Mouse (Mus musculus) liver, embryonic 13.5 days (tissue): Measurements from ENCODE around the gene Slc9a1. TPM values are rescaled to one million over a fixed set of nuclear protein-coding genes. Genes with fewer than 3 reads are reported as not detected.

Experiments
- ATAC-seq: fragments of 200-750 bp; cut with Nextera tagmentation; 2 replicates; pipeline ENCODE4 v1.8.0; 2017; ENCODE audit warnings: low read depth, mild to moderate bottlenecking, moderate number of reproducible peaks, moderate library complexity
- DNase-seq: peaks from one replicate; pipeline ENCODE4 v3.0.0; 2022
- H3K27ac ChIP-seq: fragments of 300-500 bp; sonication (generic); 2 replicates; pipeline ENCODE4 v1.5.1; 2015; ENCODE audit warnings: moderate library complexity, mild to moderate bottlenecking, inconsistent platforms
- H3K27me3 ChIP-seq: fragments of 300-500 bp; sonication (generic); 2 replicates; pipeline ENCODE4 v1.6.1; 2015; ENCODE audit warnings: mild to moderate bottlenecking, inconsistent platforms
- H3K36me3 ChIP-seq: fragments of 300-500 bp; sonication (generic); 2 replicates; pipeline ENCODE4 v1.6.1; 2015; ENCODE audit warnings: mild to moderate bottlenecking, inconsistent platforms
- H3K4me1 ChIP-seq: fragments of 300-500 bp; sonication (generic); replicated peaks from 2 replicates; pipeline ENCODE4 v1.6.1; 2015; ENCODE audit warnings: inconsistent platforms
- H3K4me2 ChIP-seq: fragments of 300-500 bp; sonication (generic); 2 replicates; pipeline ENCODE4 v1.6.1; 2015; ENCODE audit warnings: inconsistent platforms, mild to moderate bottlenecking, moderate library complexity
- H3K4me3 ChIP-seq: fragments of 300-500 bp; sonication (generic); replicated peaks from 2 replicates; pipeline ENCODE4 v1.5.1; 2015; ENCODE audit warnings: mild to moderate bottlenecking, inconsistent platforms
- H3K9ac ChIP-seq: fragments of 300-500 bp; sonication (generic); 2 replicates; pipeline ENCODE4 v1.6.1; 2015; ENCODE audit warnings: mild to moderate bottlenecking, inconsistent platforms
- H3K9me3 ChIP-seq: fragments of 300-500 bp; sonication (generic); replicated peaks from 2 replicates; pipeline ENCODE4 v1.6.1; 2016; ENCODE audit warnings: inconsistent platforms
- WGBS: fragments of 180-500 bp; shearing (Covaris S2); methylation state at CpG from one replicate; pipeline ENCODE4 v1.1.7; 2015; ENCODE audit not compliant: insufficient replicate concordance; 5-methylcytosine and 5-hydroxymethylcytosine counted together
- polyA plus RNA-seq: library from polyadenylated mRNA; unstranded; fragments of >200 nt; fragmentation: Nextera tagmentation; extraction: Ambion mirVana; gene quantifications from 2 replicates; pipeline ENCODE4 v1.2.1, GENCODE M21; 2015

The Slc9a1 gene
- polyA plus RNA-seq, 1 experiment from 2014 or later: 2.7 TPM

DNA sequence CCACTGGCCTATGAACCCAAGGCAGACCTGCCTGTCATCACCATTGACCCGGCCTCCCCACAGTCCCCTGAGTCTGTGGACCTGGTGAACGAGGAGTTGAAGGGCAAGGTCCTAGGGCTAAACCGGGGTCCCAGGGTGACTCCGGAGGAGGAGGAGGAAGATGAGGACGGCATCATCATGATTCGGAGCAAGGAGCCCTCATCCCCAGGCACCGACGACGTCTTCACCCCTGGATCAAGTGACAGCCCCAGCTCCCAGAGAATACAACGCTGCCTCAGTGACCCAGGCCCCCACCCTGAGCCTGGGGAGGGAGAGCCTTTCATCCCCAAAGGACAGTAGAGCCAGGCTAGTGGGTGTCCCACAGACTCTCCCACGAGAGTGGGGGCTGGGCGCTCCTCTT, 52.5 kb downstream of the Slc9a1 start:
- peaks cover 51% of the 10 kb centered on the region for H3K36me3 ChIP-seq
- H3K4me2 ChIP-seq: no peak overlapping the region
- DNase-seq (no peak), ATAC-seq (no peak)
- no peak overlapping the region for H3K9ac ChIP-seq
- H3K27ac ChIP-seq: no peak overlapping the region
- 81% methylated on average over 12 of the region's 12 CpGs for WGBS
- H3K4me1 ChIP-seq: peaks cover 18% of the 10 kb centered on the region
- no peaks in the 10 kb centered on the region for H3K9me3 ChIP-seq
- no peak overlapping the region for H3K4me3 ChIP-seq
- no peaks in the 10 kb centered on the region for H3K27me3 ChIP-seq

DNA sequence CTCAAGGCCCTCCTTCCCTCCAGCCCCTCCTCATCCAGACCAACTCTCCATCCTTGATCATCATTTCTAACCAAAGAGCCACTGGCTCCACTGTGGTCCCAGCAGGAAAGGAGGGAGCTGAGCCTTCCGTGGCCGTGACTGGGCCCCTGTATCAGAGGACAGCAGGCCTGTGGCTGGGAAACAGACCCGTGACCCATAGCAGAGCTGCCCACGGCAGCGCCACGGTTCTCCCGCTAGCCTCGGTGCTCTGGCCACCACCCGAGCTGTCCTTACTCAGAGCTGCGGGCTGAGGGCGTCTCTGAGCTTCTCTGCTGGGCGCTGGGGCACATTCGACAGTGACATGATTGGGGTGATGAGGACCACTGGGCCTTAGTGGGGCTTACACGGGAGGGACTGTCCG, 53.1 kb downstream of the Slc9a1 start:
- ATAC-seq (no peak), DNase-seq (no peak)
- no peak overlapping the region for H3K27ac ChIP-seq
- peaks cover 18% of the 10 kb centered on the region for H3K4me1 ChIP-seq
- 73% methylated on average over 15 of the region's 15 CpGs for WGBS
- H3K9ac ChIP-seq: no peak overlapping the region
- no peaks in the 10 kb centered on the region for H3K27me3 ChIP-seq
- H3K36me3 ChIP-seq: peaks cover 45% of the 10 kb centered on the region
- H3K4me3 ChIP-seq: no peak overlapping the region
- H3K9me3 ChIP-seq: no peaks in the 10 kb centered on the region
- H3K4me2 ChIP-seq: no peak overlapping the region

DNA sequence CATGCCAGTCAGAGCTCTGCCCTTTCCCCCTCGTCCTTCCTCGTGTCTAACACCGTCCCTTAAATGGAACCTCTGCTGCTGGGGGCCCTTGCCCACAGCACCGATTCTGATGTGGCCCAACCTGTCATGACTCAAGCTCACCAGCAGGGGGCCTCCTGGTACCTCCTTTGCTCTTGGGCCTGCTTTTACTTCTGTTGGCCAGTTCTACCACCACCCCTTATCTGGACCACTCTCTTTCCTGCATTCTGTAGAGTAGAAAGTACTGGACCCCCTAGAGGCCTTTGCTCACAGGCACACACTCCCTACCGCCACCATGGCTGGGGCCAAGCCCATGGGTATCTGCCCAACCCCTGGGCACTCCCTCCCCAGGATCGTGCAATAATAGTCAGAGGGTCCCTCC, 53.6 kb downstream of the Slc9a1 start:
- no peak overlapping the region for H3K4me3 ChIP-seq
- no peak overlapping the region for H3K27ac ChIP-seq
- peaks cover 40% of the 10 kb centered on the region for H3K36me3 ChIP-seq
- no peak overlapping the region for H3K9ac ChIP-seq
- ATAC-seq (no peak), DNase-seq (no peak)
- H3K4me1 ChIP-seq: peaks cover 18% of the 10 kb centered on the region
- H3K4me2 ChIP-seq: no peak overlapping the region
- H3K9me3 ChIP-seq: no peaks in the 10 kb centered on the region
- 37% methylated on average over 6 of the region's 6 CpGs for WGBS
- no peaks in the 10 kb centered on the region for H3K27me3 ChIP-seq

DNA sequence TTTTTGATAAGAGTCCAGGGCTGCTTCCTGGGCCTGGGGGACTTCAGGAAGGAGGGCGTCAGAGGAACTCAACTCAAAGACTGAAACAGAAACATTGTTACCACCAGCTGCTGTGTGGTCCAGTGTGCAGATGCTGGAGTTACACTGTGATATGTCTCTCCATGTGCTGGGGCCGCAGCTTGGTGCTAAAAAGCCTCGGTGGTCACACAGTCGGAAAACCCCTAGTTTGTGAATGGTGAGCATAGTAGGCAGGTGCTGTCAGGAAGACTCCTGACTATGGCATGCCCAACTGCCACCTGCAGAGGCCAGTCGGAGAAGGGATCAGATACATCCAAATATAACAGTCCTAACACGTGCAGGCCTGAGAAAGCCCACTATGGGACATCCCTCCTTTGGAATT, 54.2 kb downstream of the Slc9a1 start:
- H3K27me3 ChIP-seq: no peaks in the 10 kb centered on the region
- H3K4me3 ChIP-seq: no peak overlapping the region
- H3K9me3 ChIP-seq: no peaks in the 10 kb centered on the region
- H3K9ac ChIP-seq: no peak overlapping the region
- 69% methylated on average over 6 of the region's 6 CpGs for WGBS
- no peak overlapping the region for H3K27ac ChIP-seq
- H3K4me1 ChIP-seq: peaks cover 18% of the 10 kb centered on the region
- no peak overlapping the region for H3K4me2 ChIP-seq
- peaks cover 34% of the 10 kb centered on the region for H3K36me3 ChIP-seq
- ATAC-seq: no peak
- no peak for DNase-seq

DNA sequence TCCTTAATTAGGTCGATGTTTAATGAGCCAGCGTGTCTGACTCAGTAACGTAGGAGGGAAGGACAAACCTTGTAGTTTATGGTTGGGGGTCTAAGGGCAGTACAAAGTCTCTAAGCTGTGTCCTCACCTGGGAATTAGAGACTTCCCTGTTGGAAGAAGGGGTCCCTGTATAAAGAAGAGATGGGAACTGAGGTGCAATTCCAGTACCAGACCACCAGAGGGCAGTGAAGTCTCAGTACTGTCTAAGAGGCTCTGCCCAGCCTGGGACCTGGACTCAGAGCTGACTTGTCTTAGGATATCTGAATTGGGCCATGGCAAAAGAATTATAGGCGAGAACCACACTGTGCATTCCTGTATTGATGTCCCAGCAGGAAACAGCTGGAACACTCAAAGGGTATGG, 54.6 kb downstream of the Slc9a1 start:
- H3K4me1 ChIP-seq: peaks cover 17% of the 10 kb centered on the region
- peak; percentile 55 for DNase-seq
- no peak overlapping the region for H3K27ac ChIP-seq
- no peak overlapping the region for H3K4me2 ChIP-seq
- H3K27me3 ChIP-seq: no peaks in the 10 kb centered on the region
- no peak overlapping the region for H3K9ac ChIP-seq
- no peak for ATAC-seq
- H3K36me3 ChIP-seq: peaks cover 33% of the 10 kb centered on the region
- 42% methylated on average over 4 of the region's 4 CpGs for WGBS
- H3K9me3 ChIP-seq: no peaks in the 10 kb centered on the region
- H3K4me3 ChIP-seq: no peak overlapping the region

DNA sequence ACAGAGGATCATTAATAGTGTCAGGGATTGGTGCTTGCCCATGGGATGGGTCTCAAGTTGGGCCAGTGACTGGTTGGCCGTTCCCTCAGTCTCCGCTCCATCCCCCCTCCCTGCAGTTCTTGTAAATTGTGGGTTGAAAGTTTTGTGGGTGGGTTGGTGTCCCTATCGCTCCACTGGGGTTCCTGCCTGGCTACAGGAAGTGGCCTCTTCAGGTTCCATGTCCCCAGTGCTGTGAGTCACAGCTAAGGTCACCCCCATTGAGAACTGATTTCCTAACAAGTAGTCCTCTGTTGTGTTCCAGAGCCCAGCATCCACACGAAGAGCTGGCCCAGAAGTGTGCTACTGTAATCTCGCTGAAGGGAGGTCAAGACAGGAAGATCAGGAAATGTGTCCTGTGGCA, 56.6 kb downstream of the Slc9a1 start:
- Histone ChIP-seq H3K9me3 (no peaks in the 10 kb centered on the region), H3K4me1 (peaks cover 9% of the 10 kb centered on the region), H3K4me3 (no peak overlapping the region), H3K9ac (no peak overlapping the region), H3K36me3 (peaks cover 21% of the 10 kb centered on the region), H3K27ac (no peak overlapping the region), H3K4me2 (no peak overlapping the region), H3K27me3 (no peaks in the 10 kb centered on the region)
- no peak for DNase-seq
- ATAC-seq: no peak
- WGBS: 52% methylated on average over 5 of the region's 5 CpGs

DNA sequence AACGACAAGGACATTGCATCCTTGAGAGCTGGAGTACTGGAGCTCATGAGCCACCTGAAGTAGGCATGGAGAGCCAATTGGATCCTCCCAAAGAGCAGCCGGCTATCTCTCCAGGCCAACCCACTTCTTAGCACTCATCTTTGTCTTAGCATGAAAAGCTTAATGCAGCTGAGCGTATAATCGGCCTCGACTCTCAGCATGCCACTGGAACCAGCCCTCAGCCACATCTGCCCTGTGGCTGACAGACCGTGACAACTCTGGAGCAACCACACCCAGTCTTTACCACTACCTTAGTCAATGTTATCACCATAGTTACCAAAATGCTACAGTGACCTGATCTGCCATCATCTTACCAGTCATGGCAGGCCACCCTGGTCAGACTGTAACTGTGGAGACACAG, 62.0 kb downstream of the Slc9a1 start:
- Histone ChIP-seq H3K4me3 (no peak overlapping the region), H3K4me1 (peaks cover 5% of the 10 kb centered on the region), H3K27me3 (no peaks in the 10 kb centered on the region), H3K27ac (no peak overlapping the region), H3K36me3 (no peaks in the 10 kb centered on the region), H3K9ac (no peak overlapping the region), H3K4me2 (no peak overlapping the region), H3K9me3 (no peaks in the 10 kb centered on the region)
- ATAC-seq: no peak
- 63% methylated on average over 6 of the region's 6 CpGs for WGBS
- DNase-seq: no peak

DNA sequence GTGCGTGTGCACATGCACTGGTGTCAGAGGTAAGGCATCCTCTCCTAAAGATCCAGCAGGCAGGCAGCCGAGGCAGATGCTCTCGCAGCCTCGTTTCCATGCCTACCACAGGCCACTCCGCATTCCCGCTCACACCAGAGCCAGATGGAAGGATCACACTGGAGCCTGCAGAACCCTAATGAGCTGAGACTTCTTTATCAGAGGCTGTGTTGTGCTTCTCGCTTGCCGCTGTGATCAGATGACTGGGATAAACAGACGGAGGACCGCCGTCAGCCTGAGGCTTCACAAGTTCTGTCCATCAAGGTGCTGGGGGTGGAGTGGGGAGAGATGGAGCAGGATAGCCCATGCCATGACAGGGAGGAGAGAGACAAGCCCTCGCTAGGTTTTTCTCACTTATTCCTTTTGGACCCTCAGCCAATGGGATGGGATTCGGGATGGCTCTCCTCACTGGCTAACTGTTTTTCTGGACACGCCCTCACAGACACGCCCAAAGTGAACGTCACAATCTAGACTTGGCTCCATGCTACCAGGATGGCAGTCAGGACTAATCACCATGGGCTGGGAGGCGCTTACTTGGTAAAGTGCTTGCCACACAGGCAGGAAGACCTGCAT, 63.2 kb downstream of the Slc9a1 start:
- Histone ChIP-seq H3K4me2 (peak overlapping the region; percentile 15; the same call in 1 of the 2 replicates), H3K9ac (no peak overlapping the region), H3K27ac (no peak overlapping the region), H3K4me3 (no peak overlapping the region), H3K27me3 (no peaks in the 10 kb centered on the region), H3K4me1 (peaks cover 5% of the 10 kb centered on the region), H3K36me3 (no peaks in the 10 kb centered on the region), H3K9me3 (no peaks in the 10 kb centered on the region)
- no peak for ATAC-seq
- DNase-seq: no peak
- 31% methylated on average over 17 of the region's 17 CpGs for WGBS

DNA sequence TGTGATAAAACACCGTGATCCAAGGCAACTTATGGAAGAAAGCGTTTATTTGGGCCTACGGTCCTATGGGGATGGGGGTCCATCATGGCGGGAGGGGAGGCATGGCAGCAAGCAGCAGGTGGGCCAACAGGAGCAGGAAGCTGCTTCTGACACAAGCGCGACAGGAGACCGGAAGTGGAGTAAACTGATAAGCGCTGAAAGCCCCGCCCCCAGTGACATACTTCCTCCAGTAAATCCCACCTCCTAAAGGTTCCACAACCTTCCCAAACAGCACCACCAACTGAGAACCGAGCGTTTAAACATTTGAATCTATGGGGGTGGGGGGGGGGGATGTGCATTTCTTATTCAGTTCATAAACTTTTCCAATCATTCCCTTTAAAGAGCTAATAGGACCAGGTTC, 66.4 kb downstream of the Slc9a1 start:
- Histone ChIP-seq H3K36me3 (no peaks in the 10 kb centered on the region), H3K9ac (no peak overlapping the region), H3K4me2 (no peak overlapping the region), H3K9me3 (no peaks in the 10 kb centered on the region), H3K4me3 (no peak overlapping the region), H3K27me3 (peaks cover 17% of the 10 kb centered on the region), H3K4me1 (peaks cover 14% of the 10 kb centered on the region), H3K27ac (no peak overlapping the region)
- no peak for DNase-seq
- WGBS: 83% methylated on average over 11 of the region's 11 CpGs
- no peak for ATAC-seq

DNA sequence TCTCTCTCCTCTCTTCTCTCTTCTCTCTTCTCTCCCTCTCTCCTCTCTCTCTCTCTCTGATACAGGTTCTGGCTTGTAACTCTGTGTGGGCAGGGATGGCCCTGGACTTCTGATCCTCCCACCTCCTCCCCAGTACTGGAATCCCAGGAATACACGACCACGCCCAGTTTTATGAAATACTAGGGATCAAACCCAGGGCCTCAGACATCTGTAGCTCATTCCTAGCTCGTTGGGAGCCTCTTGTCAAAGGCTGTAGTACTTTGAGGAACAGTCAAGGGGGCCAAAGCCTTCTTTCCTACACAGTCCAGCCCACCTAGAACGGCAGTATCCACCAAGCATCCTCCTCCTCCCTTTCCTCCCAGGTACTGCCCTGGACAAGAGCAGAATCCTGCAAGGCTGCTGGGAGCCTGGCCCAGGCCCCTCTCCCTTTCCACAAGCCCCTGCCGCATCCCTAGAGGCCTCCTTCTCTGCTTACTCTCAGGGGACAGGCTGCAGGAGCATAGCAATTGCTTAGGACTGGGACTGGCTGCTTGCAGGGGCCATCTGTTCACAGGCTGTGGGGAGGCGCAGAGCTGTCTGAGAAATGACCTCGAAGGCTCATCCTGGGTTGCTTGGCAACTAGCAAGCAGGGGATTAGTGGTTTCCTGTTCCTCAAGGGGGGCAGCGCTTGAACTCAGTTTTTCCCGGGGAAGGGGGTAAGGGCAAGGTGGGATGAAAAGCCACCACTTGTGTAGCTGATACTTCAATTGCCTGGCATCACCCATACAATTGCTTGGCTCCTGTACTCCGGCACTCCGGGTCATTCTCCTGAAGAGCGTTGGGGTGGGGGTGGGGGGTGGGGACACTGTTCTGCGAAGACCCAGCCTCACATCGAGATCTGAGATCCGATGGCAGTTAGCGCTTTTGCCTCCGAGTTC, 70.2 kb downstream of the Slc9a1 start:
- DNase-seq: no peak
- no peaks in the 10 kb centered on the region for H3K36me3 ChIP-seq
- H3K27ac ChIP-seq: no peak overlapping the region
- no peak for ATAC-seq
- peak overlapping the region; percentile 15; the same call in 1 of the 2 replicates for H3K4me2 ChIP-seq
- H3K4me3 ChIP-seq: no peak overlapping the region
- 8% methylated on average over 17 of the region's 17 CpGs for WGBS
- H3K9me3 ChIP-seq: no peaks in the 10 kb centered on the region
- H3K9ac ChIP-seq: no peak overlapping the region
- H3K27me3 ChIP-seq: peaks cover 27% of the 10 kb centered on the region
- peaks cover 9% of the 10 kb centered on the region; the same call in 1 of the 2 replicates for H3K4me1 ChIP-seq

DNA sequence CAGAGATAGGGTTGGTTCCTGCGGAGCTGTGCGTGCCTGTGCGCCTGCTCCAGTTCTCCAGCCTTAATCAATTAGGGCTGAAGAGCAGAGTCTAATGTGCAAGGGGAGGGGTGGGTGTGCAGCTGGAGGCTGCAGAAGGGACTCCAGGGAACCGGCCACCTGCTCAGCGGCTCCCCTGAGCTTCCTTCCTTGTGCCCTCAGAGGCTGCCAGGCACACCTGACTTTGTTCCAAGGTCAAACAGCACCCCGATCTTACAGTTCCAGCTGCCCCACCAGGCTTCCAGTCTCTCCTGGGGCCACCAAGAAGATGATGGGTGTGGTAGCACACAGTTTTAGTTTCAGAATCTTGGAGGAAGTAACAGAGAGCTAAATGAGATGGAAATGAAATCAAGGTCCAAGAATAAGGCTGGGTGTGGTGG, 70.9 kb downstream of the Slc9a1 start:
- ATAC-seq (no peak), DNase-seq (no peak)
- H3K9me3 ChIP-seq: no peaks in the 10 kb centered on the region
- H3K36me3 ChIP-seq: no peaks in the 10 kb centered on the region
- WGBS: 14% methylated on average over 6 of the region's 6 CpGs
- no peak overlapping the region for H3K4me3 ChIP-seq
- peak overlapping the region; percentile 15; the same call in 1 of the 2 replicates for H3K4me2 ChIP-seq
- H3K9ac ChIP-seq: no peak overlapping the region
- H3K27me3 ChIP-seq: peaks cover 27% of the 10 kb centered on the region
- peaks cover 9% of the 10 kb centered on the region; the same call in 1 of the 2 replicates for H3K4me1 ChIP-seq
- H3K27ac ChIP-seq: no peak overlapping the region
